Mouse (Mus musculus) stomach, postnatal 0 days (tissue): ENCODE results near the gene Rad51b.

Experiments
- CTCF ChIP-seq: IDR thresholded peaks from 2 replicates; pipeline ENCODE4 v1.5.1; 2016; ENCODE audit warnings: antibody characterized with exemption, low read depth, mild to moderate bottlenecking, moderate library complexity
- EP300 ChIP-seq: optimal IDR thresholded peaks from 2 replicates; pipeline ENCODE3; 2016; ENCODE audit warnings: antibody characterized with exemption

DNA sequence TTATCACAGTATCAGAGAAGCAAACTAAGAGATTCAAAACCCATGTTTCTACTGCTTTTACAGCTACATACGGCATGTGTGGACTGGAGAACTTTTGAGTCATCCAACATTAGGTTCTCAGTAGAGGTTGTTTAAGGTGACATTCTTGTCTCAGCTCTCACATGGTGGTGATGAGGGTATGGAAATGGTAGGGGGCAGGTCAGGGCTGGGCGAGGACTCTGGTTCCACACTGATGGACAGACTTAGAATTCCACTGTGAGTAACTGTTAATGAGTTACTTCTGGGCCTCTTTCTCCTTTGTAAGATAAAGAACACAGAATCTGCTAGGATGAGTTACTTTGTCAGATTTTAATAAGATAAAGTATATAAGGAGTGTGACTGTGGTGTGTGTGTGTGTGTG lies 36.9 kb upstream of the Rad51b start:
- TF ChIP-seq CTCF (no peak), EP300 (no peak)
